Mouse (Mus musculus): ENCODE results near the gene Zfp462. TPM values are rescaled to one million over a fixed set of nuclear protein-coding genes. Genes with fewer than 3 reads are reported as not detected.

The Zfp462 gene
- polyA plus RNA-seq, 1 experiment from 2014 or later = 2.7 TPM

DNA sequence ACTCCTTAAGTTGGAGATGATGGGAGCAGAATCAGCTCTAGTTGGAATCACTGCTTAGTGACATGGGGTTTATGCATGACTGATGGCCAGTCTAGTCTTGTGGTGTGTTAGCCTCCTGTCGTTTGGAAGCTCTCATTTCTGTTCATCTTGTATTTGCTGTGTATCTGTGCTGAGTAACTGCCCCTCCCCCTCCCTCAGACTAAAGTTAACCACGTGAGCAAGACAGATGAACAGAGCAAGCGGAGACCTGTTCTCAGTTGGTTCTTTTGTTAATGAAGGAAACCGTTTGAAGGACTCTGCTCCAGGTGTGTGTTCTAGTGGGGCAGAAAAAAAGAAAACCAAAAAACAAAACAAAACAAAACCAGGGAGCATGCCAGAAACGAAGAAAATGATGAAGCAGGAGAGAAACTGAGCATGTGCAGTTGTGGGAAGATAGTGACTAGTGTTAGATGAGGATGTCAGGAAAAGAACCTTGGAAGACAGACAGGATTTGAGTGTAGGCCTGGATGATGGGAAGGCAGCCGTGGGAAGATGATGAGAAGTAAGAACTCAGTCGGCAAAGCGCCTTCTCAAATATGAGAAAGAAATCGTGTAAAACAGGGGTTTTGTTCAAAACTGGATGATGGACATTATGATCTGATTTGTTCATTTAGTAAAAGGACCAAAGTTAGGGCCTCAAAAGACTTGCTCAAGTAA lies 53.4 kb downstream of the Zfp462 start:
- H3K9me3 ChIP-seq (ENCODE audit: control insufficient read depth, low read length) = no peaks in the 10 kb centered on the region
- H3K4me2 ChIP-seq (ENCODE audit: low read depth, low read length) = no peak overlapping the region
- peaks cover 2% of the 10 kb centered on the region; the same call in 1 of the 2 replicates for H3K36me3 ChIP-seq (ENCODE audit: control insufficient read depth, insufficient read depth, low read length)
- H3K4me1 ChIP-seq (replicated peaks; ENCODE audit: control insufficient read depth, insufficient read depth, low read length) = peaks cover 22% of the 10 kb centered on the region
- H3K4me3 ChIP-seq (ENCODE audit: low read length) = no peak overlapping the region
- H3K9ac ChIP-seq (ENCODE audit: low read length) = no peak overlapping the region
- 77% methylated on average over 9 of the region's 9 CpGs for WGBS
- H3K27ac ChIP-seq (ENCODE audit: low read length) = no peak overlapping the region
- no peaks in the 10 kb centered on the region for H3K27me3 ChIP-seq (ENCODE audit: control insufficient read depth, insufficient read depth, low read depth, low read length)
- ATAC-seq (ENCODE audit: low read depth) = no peak

DNA sequence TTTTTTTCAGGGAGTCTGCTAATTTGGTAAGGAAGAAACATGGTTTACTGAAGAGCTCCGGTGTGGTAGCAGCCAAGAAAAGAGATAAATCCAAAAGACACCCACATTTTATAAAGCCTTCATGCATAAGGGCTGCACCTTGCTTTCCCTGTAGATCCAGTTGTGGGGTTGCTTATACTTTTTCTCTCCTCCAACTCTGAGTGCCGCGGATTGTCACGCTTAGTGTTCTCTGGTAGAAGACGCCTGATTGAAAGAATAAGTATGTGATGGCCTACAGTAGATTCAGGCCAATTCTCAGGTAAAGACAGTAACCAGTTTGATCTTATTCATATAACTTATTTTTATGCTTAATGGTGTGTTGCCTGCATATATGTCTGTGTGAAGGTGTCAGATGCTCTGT lies 54.7 kb downstream of the Zfp462 start:
- H3K9me3 ChIP-seq (ENCODE audit: control insufficient read depth, low read length) = no peaks in the 10 kb centered on the region
- no peaks in the 10 kb centered on the region for H3K27me3 ChIP-seq (ENCODE audit: control insufficient read depth, insufficient read depth, low read depth, low read length)
- H3K27ac ChIP-seq (ENCODE audit: low read length) = no peak overlapping the region
- no peak overlapping the region for H3K9ac ChIP-seq (ENCODE audit: low read length)
- H3K4me2 ChIP-seq (ENCODE audit: low read depth, low read length) = no peak overlapping the region
- H3K4me3 ChIP-seq (ENCODE audit: low read length) = no peak overlapping the region
- H3K36me3 ChIP-seq (ENCODE audit: control insufficient read depth, insufficient read depth, low read length) = peaks cover 2% of the 10 kb centered on the region; the same call in 1 of the 2 replicates
- WGBS = 94% methylated on average over 5 of the region's 5 CpGs
- H3K4me1 ChIP-seq (replicated peaks; ENCODE audit: control insufficient read depth, insufficient read depth, low read length) = peaks cover 25% of the 10 kb centered on the region
- no peak for ATAC-seq (ENCODE audit: low read depth)

DNA sequence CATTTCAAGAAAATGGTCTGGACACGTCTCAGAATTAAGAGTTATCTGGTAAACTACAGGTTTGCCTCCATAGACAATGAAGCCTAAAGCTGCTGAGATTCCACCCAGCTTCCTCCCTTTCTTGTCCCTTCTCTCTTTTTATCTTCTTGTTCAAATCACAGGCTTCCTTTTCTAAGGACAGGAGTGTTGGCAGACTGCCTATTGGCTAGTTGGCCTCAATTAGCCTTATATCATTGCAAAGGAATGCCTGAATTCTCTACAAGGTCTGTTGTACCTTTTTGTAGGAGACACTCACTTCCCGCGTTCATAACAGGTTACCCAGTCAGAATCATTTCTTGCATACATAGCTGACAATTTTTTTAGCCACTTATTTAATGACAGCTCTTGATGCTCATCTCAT lies 56.5 kb downstream of the Zfp462 start:
- no peaks in the 10 kb centered on the region for H3K9me3 ChIP-seq (ENCODE audit: control insufficient read depth, low read length)
- no peaks in the 10 kb centered on the region for H3K27me3 ChIP-seq (ENCODE audit: control insufficient read depth, insufficient read depth, low read depth, low read length)
- peaks cover 41% of the 10 kb centered on the region for H3K4me1 ChIP-seq (replicated peaks; ENCODE audit: control insufficient read depth, insufficient read depth, low read length)
- H3K27ac ChIP-seq (ENCODE audit: low read length) = peak overlapping the region; percentile 10; the same call in 1 of the 2 replicates
- H3K4me3 ChIP-seq (ENCODE audit: low read length) = no peak overlapping the region
- 50% methylated on average over 3 of the region's 3 CpGs for WGBS
- ATAC-seq (ENCODE audit: low read depth) = no peak
- no peak overlapping the region for H3K4me2 ChIP-seq (ENCODE audit: low read depth, low read length)
- H3K9ac ChIP-seq (ENCODE audit: low read length) = no peak overlapping the region
- peaks cover under 1% of the 10 kb centered on the region; the same call in 1 of the 2 replicates for H3K36me3 ChIP-seq (ENCODE audit: control insufficient read depth, insufficient read depth, low read length)

DNA sequence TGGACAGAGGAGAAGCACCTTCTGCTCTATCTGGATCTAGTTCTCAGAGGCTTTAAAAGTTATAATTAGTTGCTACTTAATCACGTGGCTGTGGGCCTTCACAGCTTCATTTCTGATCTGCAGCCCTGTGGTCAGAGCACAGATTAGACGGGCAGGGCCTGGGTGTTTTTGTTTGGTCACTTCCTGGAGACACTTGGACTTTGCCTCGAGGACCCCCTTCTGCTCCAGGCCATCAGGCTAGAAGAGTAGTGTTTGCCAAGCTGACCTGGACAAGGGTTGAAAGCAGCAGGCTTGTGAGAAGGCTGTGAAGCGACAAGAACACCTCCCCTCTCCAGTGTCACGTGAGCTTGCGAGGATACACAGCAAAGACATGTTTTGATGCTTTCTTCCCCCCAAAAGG lies 58.3 kb downstream of the Zfp462 start:
- no peak overlapping the region for H3K4me3 ChIP-seq (ENCODE audit: low read length)
- H3K27me3 ChIP-seq (ENCODE audit: control insufficient read depth, insufficient read depth, low read depth, low read length) = no peaks in the 10 kb centered on the region
- ATAC-seq (ENCODE audit: low read depth) = no peak
- no peak overlapping the region for H3K27ac ChIP-seq (ENCODE audit: low read length)
- no peaks in the 10 kb centered on the region for H3K9me3 ChIP-seq (ENCODE audit: control insufficient read depth, low read length)
- H3K4me2 ChIP-seq (ENCODE audit: low read depth, low read length) = no peak overlapping the region
- H3K4me1 ChIP-seq (replicated peaks; ENCODE audit: control insufficient read depth, insufficient read depth, low read length) = peaks cover 41% of the 10 kb centered on the region
- H3K9ac ChIP-seq (ENCODE audit: low read length) = no peak overlapping the region
- peaks cover 3% of the 10 kb centered on the region for H3K36me3 ChIP-seq (ENCODE audit: control insufficient read depth, insufficient read depth, low read length)
- 50% methylated on average over 6 of the region's 6 CpGs for WGBS

DNA sequence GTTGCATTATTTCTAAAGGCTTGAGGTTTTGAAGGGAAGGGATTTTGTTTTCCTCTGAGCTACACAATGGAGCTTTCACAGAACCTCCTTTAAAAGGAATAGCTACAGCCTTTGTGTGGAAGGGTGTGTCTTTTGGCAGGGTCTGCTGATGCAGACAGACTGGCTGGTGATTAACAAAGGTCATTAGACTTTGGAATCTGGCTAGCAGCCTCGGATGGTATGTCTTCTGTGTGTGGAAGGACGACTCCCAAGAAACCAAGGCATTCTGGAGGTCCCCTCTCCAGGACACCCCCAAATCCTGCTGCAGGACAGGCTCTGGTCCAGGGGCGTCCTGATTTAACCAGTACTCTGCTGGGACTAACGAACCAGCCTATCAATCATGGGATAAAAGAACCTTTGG lies 60.2 kb downstream of the Zfp462 start:
- Histone ChIP-seq H3K9ac (ENCODE audit: low read length) (peak overlapping the region; percentile 50), H3K4me1 (replicated peaks; ENCODE audit: control insufficient read depth, insufficient read depth, low read length) (peaks cover 41% of the 10 kb centered on the region)

DNA sequence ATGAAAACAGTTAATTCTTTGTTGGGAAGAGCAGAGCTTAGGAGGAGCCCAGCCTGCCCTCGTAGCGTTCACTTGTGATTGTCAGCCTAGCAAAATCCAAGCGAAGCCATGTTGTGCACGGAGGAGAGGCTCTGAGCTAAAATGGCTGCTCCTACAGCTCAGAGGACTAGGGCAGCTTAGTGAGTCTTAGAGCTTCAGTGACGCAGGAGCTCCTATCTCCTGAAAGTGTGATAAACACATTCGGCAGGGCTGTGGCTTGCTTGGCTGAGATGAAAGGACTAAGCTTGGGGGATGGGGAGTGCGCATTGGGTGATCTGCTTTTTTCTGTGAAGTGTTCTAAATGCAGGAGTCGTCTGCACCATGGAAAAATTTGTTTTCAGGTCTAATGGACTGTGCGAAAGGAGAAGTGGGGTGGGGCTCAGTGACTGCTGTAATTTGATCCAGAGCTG lies 60.7 kb downstream of the Zfp462 start:
- Histone ChIP-seq H3K9me3 (ENCODE audit: control insufficient read depth, low read length) (no peaks in the 10 kb centered on the region), H3K4me3 (ENCODE audit: low read length) (peak overlapping the region; percentile 14), H3K9ac (ENCODE audit: low read length) (peak overlapping the region; percentile 50), H3K36me3 (ENCODE audit: control insufficient read depth, insufficient read depth, low read length) (peaks cover 26% of the 10 kb centered on the region), H3K4me1 (replicated peaks; ENCODE audit: control insufficient read depth, insufficient read depth, low read length) (peaks cover 39% of the 10 kb centered on the region), H3K27ac (ENCODE audit: low read length) (peak overlapping the region; percentile 88), H3K4me2 (ENCODE audit: low read depth, low read length) (peak overlapping the region; percentile 44), H3K27me3 (ENCODE audit: control insufficient read depth, insufficient read depth, low read depth, low read length) (no peaks in the 10 kb centered on the region)
- ATAC-seq (ENCODE audit: low read depth) = peak; percentile 89
- whole genome bisulfite sequencing = 12% methylated on average over 9 of the region's 9 CpGs

More for the DNA sequence above, 60.2 kb downstream of the Zfp462 start:
- Histone ChIP-seq H3K27me3 (ENCODE audit: control insufficient read depth, insufficient read depth, low read depth, low read length) (no peaks in the 10 kb centered on the region), H3K36me3 (ENCODE audit: control insufficient read depth, insufficient read depth, low read length) (peaks cover 21% of the 10 kb centered on the region), H3K4me2 (ENCODE audit: low read depth, low read length) (peak overlapping the region; percentile 44), H3K27ac (ENCODE audit: low read length) (peak overlapping the region; percentile 88), H3K4me3 (ENCODE audit: low read length) (peak overlapping the region; percentile 14), H3K9me3 (ENCODE audit: control insufficient read depth, low read length) (no peaks in the 10 kb centered on the region)
- ATAC-seq (ENCODE audit: low read depth) = peak; percentile 63
- WGBS = 9% methylated on average over 4 of the region's 4 CpGs

DNA sequence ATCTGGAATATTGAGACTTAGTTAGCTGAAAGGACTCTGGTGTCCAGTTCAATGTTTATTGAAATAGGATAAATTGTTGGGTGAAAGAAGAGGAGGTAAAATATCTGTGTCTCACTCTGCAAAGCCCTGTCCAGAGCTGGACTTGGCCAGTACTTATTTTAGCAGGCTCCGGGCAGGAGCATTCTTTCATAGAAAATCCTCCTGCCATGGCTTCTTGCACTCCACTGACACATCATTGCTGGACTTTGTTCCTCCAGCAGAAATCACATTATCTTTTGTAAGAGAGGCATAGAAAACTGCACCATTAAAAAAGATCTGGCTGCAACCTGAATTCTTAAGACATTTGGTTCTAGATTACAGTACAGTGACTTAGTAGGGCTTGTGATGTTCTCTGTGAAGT lies 61.2 kb downstream of the Zfp462 start:
- WGBS = 49% methylated on average over 1 of the region's 1 CpGs
- Histone ChIP-seq H3K27ac (ENCODE audit: low read length) (peak overlapping the region; percentile 88), H3K4me2 (ENCODE audit: low read depth, low read length) (peak overlapping the region; percentile 44; the same call in 1 of the 2 replicates), H3K9ac (ENCODE audit: low read length) (no peak overlapping the region), H3K36me3 (ENCODE audit: control insufficient read depth, insufficient read depth, low read length) (peaks cover 31% of the 10 kb centered on the region), H3K27me3 (ENCODE audit: control insufficient read depth, insufficient read depth, low read depth, low read length) (no peaks in the 10 kb centered on the region), H3K4me3 (ENCODE audit: low read length) (no peak overlapping the region), H3K9me3 (ENCODE audit: control insufficient read depth, low read length) (no peaks in the 10 kb centered on the region), H3K4me1 (replicated peaks; ENCODE audit: control insufficient read depth, insufficient read depth, low read length) (peaks cover 34% of the 10 kb centered on the region)
- ATAC-seq (ENCODE audit: low read depth) = no peak; the same call in 1 of the 2 replicates

DNA sequence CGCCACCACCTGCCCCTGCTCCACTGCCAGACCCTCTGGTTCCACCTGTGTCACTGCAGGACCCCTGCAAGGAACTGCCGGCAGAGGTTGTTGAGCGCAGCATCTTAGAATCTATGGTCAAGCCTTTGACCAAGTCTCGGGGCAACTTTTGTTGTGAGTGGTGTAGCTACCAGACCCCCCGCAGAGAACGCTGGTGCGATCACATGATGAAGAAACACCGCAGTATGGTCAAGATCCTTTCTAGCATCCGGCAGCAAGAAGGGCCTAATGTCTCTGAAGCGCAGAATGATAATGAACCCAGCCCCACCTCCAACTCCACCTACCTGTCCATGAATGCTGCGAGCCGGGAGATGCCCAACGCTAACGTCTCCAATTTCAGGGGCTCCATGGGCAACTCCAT lies 63.8 kb downstream of the Zfp462 start:
- 96% methylated on average over 14 of the region's 14 CpGs for WGBS
- no peaks in the 10 kb centered on the region for H3K9me3 ChIP-seq (ENCODE audit: control insufficient read depth, low read length)
- peaks cover 38% of the 10 kb centered on the region for H3K36me3 ChIP-seq (ENCODE audit: control insufficient read depth, insufficient read depth, low read length)
- no peak for ATAC-seq (ENCODE audit: low read depth)
- no peak overlapping the region for H3K4me3 ChIP-seq (ENCODE audit: low read length)
- H3K27me3 ChIP-seq (ENCODE audit: control insufficient read depth, insufficient read depth, low read depth, low read length) = no peaks in the 10 kb centered on the region
- peaks cover 24% of the 10 kb centered on the region for H3K4me1 ChIP-seq (replicated peaks; ENCODE audit: control insufficient read depth, insufficient read depth, low read length)
- H3K27ac ChIP-seq (ENCODE audit: low read length) = no peak overlapping the region
- no peak overlapping the region for H3K4me2 ChIP-seq (ENCODE audit: low read depth, low read length)
- H3K9ac ChIP-seq (ENCODE audit: low read length) = no peak overlapping the region

DNA sequence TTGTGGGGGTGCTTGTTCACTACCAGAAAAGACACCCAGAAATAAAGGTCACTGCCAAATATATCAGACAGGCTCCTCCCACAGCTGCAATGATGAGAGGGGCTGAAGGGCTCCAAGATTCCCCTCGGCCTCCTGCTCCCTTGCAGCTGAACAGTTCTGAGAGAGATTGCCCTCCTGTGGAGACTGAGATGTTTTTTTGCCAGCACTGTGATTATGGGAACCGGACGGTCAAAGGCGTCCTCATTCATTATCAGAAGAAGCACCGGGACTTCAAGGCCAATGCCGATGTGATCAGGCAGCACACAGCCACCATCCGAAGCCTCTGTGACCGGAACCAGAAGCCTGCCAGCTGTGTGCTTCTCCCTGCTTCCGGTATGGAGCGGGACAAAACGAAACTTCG lies 66.5 kb downstream of the Zfp462 start:
- H3K27me3 ChIP-seq (ENCODE audit: control insufficient read depth, insufficient read depth, low read depth, low read length) = no peaks in the 10 kb centered on the region
- H3K4me2 ChIP-seq (ENCODE audit: low read depth, low read length) = no peak overlapping the region
- ATAC-seq (ENCODE audit: low read depth) = no peak
- no peaks in the 10 kb centered on the region for H3K9me3 ChIP-seq (ENCODE audit: control insufficient read depth, low read length)
- H3K36me3 ChIP-seq (ENCODE audit: control insufficient read depth, insufficient read depth, low read length) = peaks cover 38% of the 10 kb centered on the region
- no peak overlapping the region for H3K9ac ChIP-seq (ENCODE audit: low read length)
- WGBS = 83% methylated on average over 12 of the region's 12 CpGs
- no peak overlapping the region for H3K27ac ChIP-seq (ENCODE audit: low read length)
- no peak overlapping the region for H3K4me3 ChIP-seq (ENCODE audit: low read length)
- H3K4me1 ChIP-seq (replicated peaks; ENCODE audit: control insufficient read depth, insufficient read depth, low read length) = peaks cover 8% of the 10 kb centered on the region
